Mouse (Mus musculus): ENCODE measurements at regions not wholly inside any gene's neighbourhood (a gene's known extent, or its start where the extent isn't known, plus 50 kb on each side); places are given as distances from the start of the nearest gene placed in this dataset.

- DNase-seq: no peak
These were observed 442.8 kb upstream of the Nrp1 start for GRCm38 (mm10) chr8:127915591-127916028.

- DNase-seq: no peak
These were observed 436.5 kb upstream of the Nrp1 start for GRCm38 (mm10) chr8:127921925-127922324.

DNA sequence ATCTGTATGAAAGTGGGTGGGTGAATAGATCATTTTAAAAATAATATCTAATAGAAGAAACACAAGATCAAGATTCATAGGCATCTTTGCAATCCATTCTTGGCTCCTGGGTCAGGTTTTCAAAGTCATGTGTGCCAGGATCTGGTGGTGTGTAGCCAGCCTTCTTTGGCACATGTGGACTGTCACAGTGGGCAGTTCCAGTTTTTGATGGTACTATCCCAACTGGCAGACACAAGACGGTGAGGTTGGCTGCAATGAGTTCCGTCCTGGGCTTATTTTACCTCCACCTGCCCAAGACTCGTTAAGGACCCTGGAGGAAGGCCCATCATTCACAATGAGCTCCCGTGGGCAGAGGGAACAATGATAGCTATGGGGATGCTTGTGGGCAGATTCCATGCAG lies 435.1 kb upstream of the Nrp1 start:
- no peak for DNase-seq

DNA sequence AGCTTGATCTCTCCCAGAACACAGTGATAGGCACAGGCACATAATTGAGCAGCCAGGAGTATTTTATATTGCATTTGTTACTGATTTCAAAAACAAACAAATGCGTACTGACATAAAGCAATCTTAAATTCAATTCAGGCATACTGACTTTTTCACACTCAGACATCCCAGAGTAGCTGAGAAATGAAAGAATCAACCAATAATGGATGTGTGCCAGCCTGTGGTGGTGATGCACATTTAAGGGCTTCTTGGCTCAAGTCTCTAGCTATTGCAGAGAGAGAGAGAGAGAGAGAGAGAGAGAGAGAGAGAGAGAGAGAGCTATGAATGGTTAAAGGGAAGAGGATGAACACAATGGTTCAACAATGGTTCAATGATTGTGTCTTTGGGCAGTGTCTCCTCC lies 426.1 kb upstream of the Nrp1 start:
- DNase-seq: no peak

DNA sequence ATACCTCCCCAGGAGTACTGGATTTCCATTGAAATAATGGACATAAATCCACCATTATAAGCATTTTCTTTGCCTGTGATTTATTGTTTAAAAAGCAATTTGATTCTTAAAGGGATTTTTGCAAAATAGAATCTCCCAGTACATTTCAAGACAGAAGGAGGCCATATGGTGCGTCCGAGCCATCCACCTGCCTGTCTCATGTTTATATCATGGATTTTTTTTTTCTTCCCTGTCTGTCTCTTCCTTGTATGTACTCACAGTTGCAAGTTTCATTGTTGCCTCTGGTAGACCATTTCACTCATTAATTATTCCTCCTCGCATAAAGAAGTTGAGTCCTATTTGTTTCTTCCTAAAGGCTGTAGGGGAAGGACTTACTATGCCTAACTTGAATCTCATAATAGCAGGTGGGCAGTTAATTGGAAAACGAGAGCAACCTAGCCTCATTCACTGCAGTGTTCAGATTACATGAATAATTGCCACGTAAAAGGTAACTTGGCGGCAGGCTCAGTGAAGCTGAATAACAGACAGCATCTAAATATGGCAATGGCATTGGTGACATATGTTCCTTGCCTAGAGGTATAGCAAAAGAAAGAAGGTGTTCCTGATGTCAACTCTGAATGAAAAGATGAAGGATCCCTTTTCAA lies 421.5 kb upstream of the Nrp1 start:
- DNase-seq: no peak

DNA sequence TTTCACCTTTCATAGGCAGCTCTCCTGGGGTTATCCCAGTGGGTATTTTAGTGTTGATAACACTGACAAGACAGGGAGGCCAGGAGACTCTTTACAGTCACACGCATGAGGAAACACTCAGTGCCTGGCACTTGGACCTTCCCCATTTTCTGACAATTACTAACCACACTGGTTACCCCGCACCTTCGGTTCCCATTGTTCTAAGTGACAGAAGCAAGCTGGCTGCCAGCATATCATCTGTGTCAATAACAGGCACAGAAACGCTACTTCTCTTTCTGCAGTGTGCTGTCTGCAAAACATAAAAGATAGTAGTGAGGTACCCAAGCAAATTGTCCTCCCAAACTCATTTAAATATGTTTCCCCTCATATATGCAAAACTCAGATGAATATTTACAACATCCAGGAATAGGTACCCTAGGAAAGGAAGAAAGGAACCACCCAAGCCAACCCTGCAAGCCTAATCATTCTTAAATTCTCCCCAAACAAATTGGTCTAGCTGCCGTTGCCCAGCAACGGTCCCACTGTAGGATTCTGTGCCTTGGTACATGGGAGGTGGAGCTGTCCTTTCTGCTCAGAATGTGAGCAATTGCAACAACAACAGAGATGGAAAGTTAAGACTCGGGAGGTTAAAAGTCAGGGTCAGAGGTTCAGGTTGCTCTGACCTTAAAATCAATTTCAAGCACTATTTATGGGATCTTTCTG lies 419.0 kb upstream of the Nrp1 start:
- peak; percentile 27 for DNase-seq

DNA sequence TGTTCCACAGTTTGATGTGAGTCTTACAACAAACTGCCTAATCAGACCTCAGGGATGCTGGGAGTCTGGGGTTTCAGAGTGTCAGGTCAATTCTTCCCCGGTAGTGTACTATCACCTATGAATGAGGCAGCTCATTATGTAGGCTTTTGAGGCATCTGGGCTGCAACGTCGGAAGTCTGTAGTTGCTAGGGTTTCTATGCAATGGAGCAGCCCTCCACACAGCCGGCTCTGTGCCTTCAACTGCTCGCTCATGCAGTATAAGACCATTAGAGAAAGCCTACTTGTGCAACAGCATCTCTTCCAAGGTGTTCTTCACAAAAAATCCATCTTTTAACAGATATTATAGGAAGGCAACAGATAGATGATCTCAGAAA lies 418.4 kb upstream of the Nrp1 start:
- DNase-seq: no peak

GRCm38 (mm10) chr8:127942319-127942718 lies 416.1 kb upstream of the Nrp1 start:
- DNase-seq: no peak

DNA sequence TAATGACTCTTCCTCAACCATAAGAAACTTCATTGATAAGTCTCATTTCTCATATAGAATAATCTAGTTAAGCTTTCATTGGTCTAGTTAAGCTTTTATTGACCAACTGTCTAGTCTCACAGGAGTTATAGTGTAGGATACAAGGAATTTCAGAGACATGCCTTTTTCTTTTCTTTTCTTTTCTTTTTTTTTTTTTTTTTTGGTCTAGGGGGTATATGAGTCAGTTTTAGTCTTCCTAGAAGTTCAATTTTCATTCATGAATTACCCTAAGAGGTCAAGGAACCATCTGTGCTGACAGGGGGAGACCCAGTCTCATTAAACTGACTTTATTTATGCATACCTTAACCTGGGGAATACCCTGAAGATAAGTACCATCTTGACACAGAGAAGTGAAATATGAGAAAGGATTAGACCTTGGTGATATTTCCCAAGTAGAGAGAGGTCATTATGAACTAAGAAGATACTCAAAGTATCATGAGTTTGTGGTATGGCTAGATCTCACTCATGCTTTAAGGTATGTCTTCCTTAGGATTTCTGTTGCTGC lies 413.4 kb upstream of the Nrp1 start:
- DNase-seq: no peak

DNA sequence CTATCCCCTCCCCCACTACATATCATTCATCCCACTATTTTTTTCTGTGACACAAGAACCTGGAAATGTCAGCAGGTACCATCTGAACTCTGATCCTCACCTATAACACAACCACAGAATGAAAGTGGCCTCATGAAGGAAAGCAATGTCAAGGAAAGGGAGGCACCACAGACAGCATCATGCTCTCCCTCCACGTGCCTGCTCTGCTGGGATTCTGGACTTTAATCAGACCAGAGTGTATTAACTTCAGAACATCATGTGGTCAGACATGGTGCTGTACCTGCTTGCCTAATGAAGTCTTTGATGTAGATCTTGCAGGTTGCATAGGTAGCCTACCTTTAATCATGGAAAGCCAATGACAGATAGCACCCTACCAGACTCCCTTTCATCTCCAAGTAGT lies 400.8 kb upstream of the Nrp1 start:
- no peak for DNase-seq

DNA sequence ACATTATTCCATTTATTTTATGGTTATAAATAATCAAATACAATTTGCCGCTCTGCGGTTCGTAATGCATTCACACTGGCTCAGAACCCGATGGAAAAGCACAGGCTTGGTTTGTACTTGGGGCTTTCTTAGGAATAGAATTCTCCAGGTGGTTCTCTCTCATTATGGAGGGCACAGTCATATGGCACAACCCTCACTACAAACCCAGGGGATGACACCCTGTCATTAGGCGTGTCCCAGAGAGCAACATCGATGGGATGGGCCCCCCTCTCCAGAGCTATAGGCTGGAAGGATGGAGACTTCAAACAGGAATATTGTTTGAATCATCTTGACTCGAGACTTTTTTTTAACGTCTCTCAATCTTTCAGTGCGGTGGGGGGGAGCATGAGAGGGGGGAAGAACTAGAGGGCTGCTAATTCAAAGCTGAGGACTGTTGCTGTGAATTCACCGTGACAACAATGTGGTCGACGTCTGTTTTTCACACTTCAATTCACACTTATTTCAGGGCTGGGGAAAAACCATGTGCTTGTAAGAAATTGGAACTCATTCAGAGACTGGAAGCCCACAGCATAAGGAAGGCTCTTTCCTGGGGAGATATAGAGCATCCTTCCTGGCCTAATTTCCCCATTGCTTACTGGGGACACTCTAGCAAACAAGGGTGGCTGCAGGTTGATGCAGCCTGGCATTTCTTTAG lies 399.9 kb upstream of the Nrp1 start:
- no peak for DNase-seq

DNA sequence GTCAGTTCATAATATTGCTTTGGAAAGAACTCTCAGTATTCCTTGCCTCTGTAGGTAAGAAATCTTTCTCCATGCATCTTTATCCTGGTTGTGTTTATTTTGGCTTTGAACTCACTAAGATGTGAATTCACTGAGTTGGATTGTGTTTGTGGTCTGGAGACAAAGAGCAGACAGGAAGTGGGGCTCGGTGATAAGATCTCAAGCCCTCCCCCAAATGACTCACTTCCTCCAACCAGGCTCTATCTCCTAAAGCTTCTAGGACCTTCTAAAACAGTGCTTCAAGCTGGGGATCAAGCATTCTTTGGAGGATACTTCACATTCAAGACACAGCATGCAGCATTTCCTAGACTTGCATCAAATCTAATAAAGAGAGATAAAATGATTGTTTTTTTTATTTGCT lies 395.5 kb upstream of the Nrp1 start:
- no peak for DNase-seq

DNA sequence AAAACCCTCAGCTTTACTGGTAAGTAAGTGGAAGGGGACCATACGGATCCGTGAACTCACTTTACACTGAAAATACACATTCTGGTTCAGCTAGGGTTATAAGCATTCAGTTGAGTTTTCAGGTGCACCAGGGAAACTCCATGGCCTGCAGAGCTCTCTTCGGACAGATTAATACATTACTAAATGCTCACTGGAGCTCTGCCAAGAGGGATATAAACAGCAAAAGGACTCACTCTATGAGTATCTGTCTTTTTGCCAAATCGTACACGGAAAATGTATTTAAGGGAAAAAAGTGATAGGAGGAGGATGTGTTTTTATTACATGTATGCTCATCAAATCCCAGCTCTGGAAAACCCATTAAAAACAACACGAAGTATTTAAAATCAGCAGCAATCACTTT lies 394.8 kb upstream of the Nrp1 start:
- DNase-seq: no peak

DNA sequence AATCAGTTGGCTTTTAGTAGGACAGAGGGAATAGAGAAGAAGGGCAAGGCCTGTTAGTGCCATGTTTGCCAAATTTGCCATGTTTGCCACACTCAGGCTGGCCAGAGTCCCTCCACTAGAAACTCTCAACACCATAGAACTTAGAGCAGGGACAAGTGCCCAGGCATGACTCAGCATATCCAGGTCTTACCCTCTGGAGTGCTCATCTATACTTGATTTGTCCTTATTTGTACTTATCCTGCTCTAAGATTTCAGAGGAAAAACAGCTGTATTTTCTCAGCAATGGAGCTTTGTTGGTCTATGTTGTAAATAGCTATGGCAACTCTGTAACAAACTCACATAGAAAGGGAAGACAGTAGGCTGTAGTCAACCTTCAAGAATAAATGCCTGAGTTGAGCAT lies 393.6 kb upstream of the Nrp1 start:
- no peak for DNase-seq

GRCm38 (mm10) chr8:127965341-127965740 lies 393.1 kb upstream of the Nrp1 start:
- DNase-seq: no peak

DNA sequence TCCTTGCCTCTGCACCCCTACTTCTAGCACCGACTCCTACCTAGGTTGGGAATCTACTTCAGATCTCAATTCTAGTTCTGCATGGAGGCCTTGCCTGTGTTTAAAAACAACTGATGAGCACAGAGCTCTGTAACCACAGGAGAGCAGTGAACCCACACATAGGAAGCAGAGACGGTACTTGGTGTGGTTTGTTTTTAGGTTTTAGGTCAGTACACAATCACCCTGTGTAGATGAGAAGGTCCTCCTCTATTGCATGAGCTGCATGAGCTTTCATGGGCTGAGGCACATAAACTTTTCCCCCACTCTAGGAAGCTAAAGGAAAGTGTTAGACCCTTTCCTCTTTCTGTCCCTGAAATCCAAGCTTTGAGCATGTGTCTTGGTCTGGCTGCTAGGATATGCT lies 390.4 kb upstream of the Nrp1 start:
- DNase-seq: no peak

- DNase-seq: no peak
These were observed 385.2 kb upstream of the Nrp1 start for GRCm38 (mm10) chr8:127973194-127973593.

DNA sequence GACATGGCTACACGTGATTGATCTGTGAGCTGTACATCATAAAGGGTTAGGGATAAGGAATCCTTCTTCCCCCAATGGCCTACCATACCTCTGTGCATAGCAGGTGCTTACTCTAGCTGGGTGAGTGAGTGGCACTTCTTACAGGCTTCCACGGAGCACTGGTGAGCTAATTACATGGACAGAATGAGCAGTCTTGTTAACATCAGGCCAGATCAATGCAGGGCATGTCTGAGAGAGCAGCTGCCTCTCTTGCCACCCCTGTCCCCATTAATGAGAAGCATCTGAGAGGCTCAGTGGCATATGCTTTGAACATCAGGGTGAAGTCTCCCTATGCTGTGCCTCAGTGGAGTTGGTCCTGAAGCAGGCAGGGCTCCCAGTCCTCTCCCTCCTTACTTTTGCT lies 380.7 kb upstream of the Nrp1 start:
- DNase-seq: no peak

GRCm38 (mm10) chr8:127979180-127980030 lies 379.0 kb upstream of the Nrp1 start:
- no peak for DNase-seq

- no peak for DNase-seq
These were observed 376.2 kb upstream of the Nrp1 start for GRCm38 (mm10) chr8:127982165-127982564.

- no peak for DNase-seq
These were observed 372.8 kb upstream of the Nrp1 start for GRCm38 (mm10) chr8:127985616-127986015.

DNA sequence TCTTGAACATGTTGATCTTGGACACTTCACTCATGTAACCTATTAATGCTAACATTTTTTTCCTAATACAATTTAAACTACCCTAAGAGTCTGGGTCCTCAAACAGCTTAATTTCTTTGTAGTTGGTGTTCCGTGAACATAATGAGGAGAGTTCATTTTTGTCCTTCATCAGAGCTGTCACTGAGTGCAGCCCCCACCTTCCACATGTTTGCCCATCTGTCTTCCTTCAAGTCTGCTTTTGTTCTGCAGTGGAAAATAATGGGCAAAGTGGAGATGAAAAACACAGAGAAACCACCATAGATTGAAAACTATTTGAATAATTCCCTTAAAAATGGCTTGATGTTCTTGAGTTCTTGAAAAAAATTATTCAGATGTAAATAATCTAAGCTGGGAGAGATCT lies 369.5 kb upstream of the Nrp1 start:
- DNase-seq: no peak

DNA sequence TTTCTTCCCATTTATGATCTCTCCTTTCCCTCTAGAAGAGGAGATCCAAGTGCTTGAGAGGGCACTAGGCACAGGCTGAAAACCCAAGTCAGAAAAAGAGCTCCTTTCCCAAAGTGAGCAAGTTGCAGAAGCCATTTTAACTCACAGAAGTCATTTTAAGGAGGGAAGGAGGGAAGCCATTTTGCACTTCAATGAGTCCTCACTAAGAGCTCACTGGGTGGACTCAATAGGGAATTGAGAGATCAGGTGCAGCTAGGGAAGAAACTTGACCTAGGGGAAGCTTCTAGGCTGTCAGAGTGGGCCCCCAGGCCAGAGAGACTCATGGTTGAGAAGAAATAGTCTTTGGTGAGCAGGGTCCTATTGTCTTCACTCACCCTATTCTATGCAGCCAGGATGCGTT lies 363.5 kb upstream of the Nrp1 start:
- no peak for DNase-seq

Measured in right cerebral cortex, postnatal 14 days (tissue).